Mouse (Mus musculus): ENCODE results near the gene Klkb1. TPM values are rescaled to one million over a fixed set of nuclear protein-coding genes. Genes with fewer than 3 reads are reported as not detected.
"Not testable (repeated sequence)": the region's sequence is repeated elsewhere in the genome, so short reads cannot be mapped to it uniquely, and the experiment has no call there.

Klkb1 gene
- total and polyA plus RNA-seq, 3 experiments = not detected

DNA sequence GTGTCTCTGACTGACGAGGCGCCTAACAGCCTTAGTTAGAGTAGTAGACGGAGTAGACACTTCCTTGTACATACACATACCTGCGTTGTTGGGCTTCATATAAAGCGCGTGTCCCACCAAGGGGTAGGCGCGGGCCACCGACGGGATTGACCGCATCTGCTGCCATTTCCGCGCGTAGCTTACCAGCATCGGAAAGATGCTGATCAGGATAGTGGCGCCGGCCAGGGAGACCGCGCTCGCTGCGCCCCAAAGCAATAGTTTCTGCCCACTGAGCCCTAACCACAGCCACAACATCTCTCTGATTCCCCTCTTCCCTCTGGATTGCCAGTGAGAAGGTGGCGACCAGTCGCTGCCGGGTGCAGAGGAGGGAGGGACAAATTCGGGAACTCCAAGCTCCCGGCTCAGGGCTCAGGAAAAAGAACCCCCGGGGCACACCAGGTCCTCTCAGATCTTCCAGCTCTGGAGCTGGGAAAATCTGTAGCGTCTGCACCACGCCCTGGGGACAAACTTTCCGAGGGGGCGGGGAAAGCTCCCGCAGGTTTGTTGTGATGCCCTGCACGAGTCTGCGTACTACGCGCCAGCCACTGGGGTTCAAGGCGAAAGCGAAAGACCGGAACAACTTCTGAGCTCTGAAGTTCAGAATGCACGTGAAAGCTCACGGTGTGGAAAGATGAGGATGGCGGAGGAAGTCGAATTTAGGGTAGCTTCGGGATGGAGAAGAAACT lies 38.2 kb upstream of the Klkb1 start, which contains the start of gene Cyp4v3:
TSS of gene Cyp4v3 (minus strand) at position 532 of the 725 bp plus-strand sequence.
- H3K36me3 ChIP-seq (ENCODE audit: control insufficient read depth in 1 of 2, insufficient read depth in 2 of 2, low read length in 2 of 2) = no peaks in the 10 kb centered on the region
- no peak within 1 kb of the TSS for H3K4me3 ChIP-seq (ENCODE audit: control insufficient read depth in 1 of 2, insufficient read depth in 1 of 2, low read depth in 2 of 2, low read length in 2 of 2)
- no peaks in the 10 kb centered on the region for H3K9me3 ChIP-seq (replicated peaks; ENCODE audit: insufficient read depth, low read length)
- TF ChIP-seq POLR2AphosphoS2 (IDR thresholded peaks at IDR 0.05; ENCODE audit: low read length) (no peak), RAD21 (IDR thresholded peaks at IDR 0.05; ENCODE audit: low read depth, low read length) (no peak), HCFC1 (IDR thresholded peaks at IDR 0.05; ENCODE audit: low read depth, low read length) (no peak), USF2 (IDR thresholded peaks at IDR 0.05; ENCODE audit: borderline replicate concordance in 1 of 2, insufficient read depth in 1 of 2, low read depth in 1 of 2, low read length in 2 of 2) (no peak), GATA1 (IDR thresholded peaks at IDR 0.05; ENCODE audit: low read depth, low read length) (no peak), CHD1 (IDR thresholded peaks at IDR 0.05; ENCODE audit: low read depth, low read length) (no peak), ELF1 (IDR thresholded peaks at IDR 0.05; ENCODE audit: low read depth, low read length) (no peak)
- no peaks in the 10 kb centered on the region for H3K4me1 ChIP-seq (ENCODE audit: control insufficient read depth in 1 of 2, insufficient read depth in 2 of 2, low read length in 2 of 2)
- no peaks in the 10 kb centered on the region for H3K27me3 ChIP-seq (ENCODE audit: control insufficient read depth in 1 of 2, insufficient read depth in 2 of 2, low read length in 2 of 2)
- DNase-seq (ENCODE audit: low read depth, low spot score) = no peak
- H3K9ac ChIP-seq (ENCODE audit: control insufficient read depth, low read depth, low read length, poor library complexity, severe bottlenecking) = no peak within 1 kb of the TSS
- H3K27ac ChIP-seq (ENCODE audit: control insufficient read depth, low read depth, low read length) = no peak within 1 kb of the TSS
- no peaks in the 10 kb centered on the region for H3K79me2 ChIP-seq (ENCODE audit: control insufficient read depth, insufficient read depth, low read length, poor library complexity)

DNA sequence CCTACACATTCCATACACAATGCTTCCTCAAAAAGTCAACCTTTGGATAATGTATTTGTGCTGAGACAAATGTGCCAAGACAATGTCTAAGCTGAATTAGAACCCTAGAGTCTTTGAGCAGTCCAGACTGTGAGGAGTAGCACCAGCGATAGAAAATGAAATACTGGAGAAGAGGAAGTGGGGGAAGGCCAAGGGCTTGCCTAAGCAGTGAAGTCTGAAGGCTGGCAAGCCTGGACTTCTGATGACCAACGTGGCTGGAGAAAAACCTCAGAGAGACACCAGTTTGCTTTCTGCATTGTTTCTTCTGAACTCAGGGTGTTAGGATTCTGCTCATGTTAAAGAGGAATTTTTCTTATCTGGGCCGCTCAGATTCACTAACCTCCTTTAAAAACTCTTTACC lies 36.2 kb upstream of the Klkb1 start:
- H3K4me3 ChIP-seq (ENCODE audit: control insufficient read depth in 1 of 2, insufficient read depth in 1 of 2, low read depth in 2 of 2, low read length in 2 of 2) = no peak overlapping the region
- H3K27ac ChIP-seq (ENCODE audit: control insufficient read depth, low read depth, low read length) = no peak overlapping the region
- H3K36me3 ChIP-seq (ENCODE audit: control insufficient read depth in 1 of 2, insufficient read depth in 2 of 2, low read length in 2 of 2) = no peaks in the 10 kb centered on the region
- no peaks in the 10 kb centered on the region for H3K27me3 ChIP-seq (ENCODE audit: control insufficient read depth in 1 of 2, insufficient read depth in 2 of 2, low read length in 2 of 2)
- no peak overlapping the region for H3K9ac ChIP-seq (ENCODE audit: control insufficient read depth, low read depth, low read length, poor library complexity, severe bottlenecking)
- no peaks in the 10 kb centered on the region for H3K79me2 ChIP-seq (ENCODE audit: control insufficient read depth, insufficient read depth, low read length, poor library complexity)
- TF ChIP-seq NRF1 (IDR thresholded peaks at IDR 0.05; ENCODE audit: insufficient read depth, low read depth, low read length, poor library complexity, severe bottlenecking) (no peak), SIN3A (IDR thresholded peaks at IDR 0.05; ENCODE audit: low read length) (no peak), ETS1 (IDR thresholded peaks at IDR 0.05; ENCODE audit: low read depth, low read length) (no peak)
- no peaks in the 10 kb centered on the region for H3K4me1 ChIP-seq (ENCODE audit: control insufficient read depth in 1 of 2, insufficient read depth in 2 of 2, low read length in 2 of 2)
- DNase-seq (ENCODE audit: low read depth, low spot score) = no peak
- no peaks in the 10 kb centered on the region for H3K9me3 ChIP-seq (replicated peaks; ENCODE audit: insufficient read depth, low read length)

DNA sequence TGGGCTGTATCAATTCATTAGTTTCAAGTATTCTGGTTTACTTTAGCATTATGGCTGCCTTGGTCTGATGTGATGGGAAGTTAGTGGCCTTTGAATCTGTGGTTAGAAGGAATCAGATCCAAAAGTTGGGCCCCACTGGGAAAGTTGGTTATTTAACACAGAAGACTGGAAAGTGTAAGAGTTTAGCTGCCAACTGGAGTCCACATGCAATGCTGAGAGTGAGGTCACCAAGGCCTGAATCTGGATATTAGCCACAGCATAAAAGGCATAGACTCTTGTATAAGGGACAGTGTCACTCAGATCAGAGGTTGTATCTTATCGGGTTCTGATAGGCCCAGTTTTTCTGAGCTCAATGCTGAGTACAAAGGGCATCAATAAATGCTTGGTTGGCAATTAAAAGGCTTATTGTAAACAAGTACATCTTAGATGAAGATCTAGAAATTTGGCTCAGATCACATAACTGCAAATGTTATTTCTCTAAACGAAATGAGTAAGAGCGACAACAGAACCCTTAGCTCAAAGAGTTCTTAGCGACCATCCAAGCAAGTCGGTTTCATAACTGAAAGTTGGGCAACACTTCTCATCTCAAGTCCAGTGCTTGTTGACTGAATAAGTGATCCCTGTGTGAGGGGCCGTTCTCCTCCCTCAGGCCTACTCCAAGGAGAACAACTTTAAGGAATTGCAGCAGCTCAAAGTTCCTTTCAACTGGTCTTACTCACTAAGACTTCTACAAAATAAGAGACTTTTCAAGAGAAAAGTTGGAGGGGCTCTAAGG lies 34.7 kb upstream of the Klkb1 start:
- Histone ChIP-seq H3K36me3 (ENCODE audit: control insufficient read depth in 1 of 2, insufficient read depth in 2 of 2, low read length in 2 of 2) (no peaks in the 10 kb centered on the region), H3K4me3 (ENCODE audit: control insufficient read depth in 1 of 2, insufficient read depth in 1 of 2, low read depth in 2 of 2, low read length in 2 of 2) (no peak overlapping the region), H3K9ac (ENCODE audit: control insufficient read depth, low read depth, low read length, poor library complexity, severe bottlenecking) (no peak overlapping the region), H3K4me1 (ENCODE audit: control insufficient read depth in 1 of 2, insufficient read depth in 2 of 2, low read length in 2 of 2) (no peaks in the 10 kb centered on the region), H3K27me3 (ENCODE audit: control insufficient read depth in 1 of 2, insufficient read depth in 2 of 2, low read length in 2 of 2) (no peaks in the 10 kb centered on the region), H3K9me3 (replicated peaks; ENCODE audit: insufficient read depth, low read length) (no peaks in the 10 kb centered on the region), H3K79me2 (ENCODE audit: control insufficient read depth, insufficient read depth, low read length, poor library complexity) (no peaks in the 10 kb centered on the region), H3K27ac (ENCODE audit: control insufficient read depth, low read depth, low read length) (no peak overlapping the region)
- TF ChIP-seq CTCF (IDR thresholded peaks at IDR 0.05 in 2 of 3, conservative IDR thresholded peaks at IDR 0.05 in 1 of 3; ENCODE audit: control insufficient read depth in 1 of 3, insufficient read depth in 1 of 3, low read depth in 2 of 3, low read length in 3 of 3, poor library complexity in 1 of 3, severe bottlenecking in 1 of 3) (no peak), POLR2AphosphoS2 (IDR thresholded peaks at IDR 0.05; ENCODE audit: low read length) (no peak), GATA1 (IDR thresholded peaks at IDR 0.05; ENCODE audit: low read depth, low read length) (no peak), POLR2AphosphoS5 (IDR thresholded peaks at IDR 0.05; ENCODE audit: borderline replicate concordance, low read depth, low read length) (no peak), USF1 (IDR thresholded peaks at IDR 0.05; ENCODE audit: low read depth, low read length) (no peak), MYC (IDR thresholded peaks at IDR 0.05; ENCODE audit: low read depth, low read length) (no peak), POLR2A (IDR thresholded peaks at IDR 0.05; ENCODE audit: control insufficient read depth in 1 of 2, insufficient read depth in 1 of 2, low read depth in 1 of 2, low read length in 2 of 2, poor library complexity in 1 of 2) (no peak)
- DNase-seq (ENCODE audit: low read depth, low spot score) = no peak

DNA sequence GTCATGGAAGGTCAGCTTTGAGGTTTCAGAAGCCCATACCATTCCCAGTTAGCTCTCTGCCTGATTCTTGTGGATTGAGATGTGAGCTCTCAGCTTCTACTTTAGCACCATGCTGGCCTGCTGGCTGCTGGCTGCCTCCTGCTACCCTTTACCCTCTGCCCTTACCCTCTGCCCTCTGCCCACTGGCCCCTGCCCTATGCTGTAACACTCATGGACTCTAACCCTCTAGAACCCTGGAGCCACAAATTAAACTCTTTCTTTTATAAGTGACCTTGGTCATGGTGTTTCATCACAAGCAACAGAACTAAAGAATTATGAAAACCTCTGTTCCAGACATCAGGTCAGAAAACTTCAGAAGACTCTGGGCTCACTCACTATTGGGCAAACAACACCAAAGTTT lies 32.4 kb upstream of the Klkb1 start:
- not testable (repeated sequence) for H3K9ac ChIP-seq (ENCODE audit: control insufficient read depth, low read depth, low read length, poor library complexity, severe bottlenecking); DNase-seq (ENCODE audit: low read depth, low spot score); H3K36me3 ChIP-seq (ENCODE audit: control insufficient read depth in 1 of 2, insufficient read depth in 2 of 2, low read length in 2 of 2); H3K4me1 ChIP-seq (ENCODE audit: control insufficient read depth in 1 of 2, insufficient read depth in 2 of 2, low read length in 2 of 2); H3K27ac ChIP-seq (ENCODE audit: control insufficient read depth, low read depth, low read length); H3K9me3 ChIP-seq (replicated peaks; ENCODE audit: insufficient read depth, low read length); H3K4me3 ChIP-seq (ENCODE audit: control insufficient read depth in 1 of 2, insufficient read depth in 1 of 2, low read depth in 2 of 2, low read length in 2 of 2); H3K27me3 ChIP-seq (ENCODE audit: control insufficient read depth in 1 of 2, insufficient read depth in 2 of 2, low read length in 2 of 2); H3K79me2 ChIP-seq (ENCODE audit: control insufficient read depth, insufficient read depth, low read length, poor library complexity)
